ENCODE assay signal across 8 mouse cellular contexts in the genomic region with DNA sequence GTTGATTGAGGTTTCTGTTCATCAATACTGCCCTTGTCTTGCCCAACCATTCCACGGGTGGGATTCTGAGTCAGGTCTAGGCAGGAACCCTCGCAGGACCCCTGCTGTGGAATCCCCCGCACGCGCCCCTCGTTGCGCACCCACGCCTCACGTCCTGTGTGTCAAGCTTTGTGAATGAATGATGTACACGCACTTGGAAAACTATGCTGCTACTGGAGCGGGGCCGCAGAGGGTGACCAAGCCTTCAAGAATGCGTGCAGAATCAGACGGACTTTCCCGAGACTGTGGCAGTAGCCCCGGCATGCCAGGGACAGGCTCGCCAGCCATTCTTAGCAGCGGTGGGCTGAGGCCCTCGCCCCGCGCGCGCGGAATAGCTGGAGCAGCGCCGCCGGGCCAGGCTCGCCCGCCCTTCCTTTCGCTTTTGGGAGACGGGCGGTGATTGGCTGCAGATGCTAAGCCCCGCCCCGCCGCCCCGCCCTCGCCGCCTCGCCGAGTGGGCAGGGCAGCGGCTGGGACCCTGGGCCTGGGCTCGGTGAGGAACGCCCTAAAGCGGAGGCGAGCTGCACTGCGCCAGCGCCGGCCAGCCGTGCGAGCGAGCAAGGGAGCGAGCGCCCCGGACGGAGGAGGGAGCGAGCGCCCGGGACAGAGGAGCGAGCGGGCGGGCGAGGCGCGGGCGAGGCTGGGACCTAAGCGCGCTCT. TPM values are rescaled to one million over a fixed set of nuclear protein-coding genes. Genes with fewer than 3 reads are reported as not detected.
A peak's percentile ranks its signal among the peaks of the same experiment; 100 is the strongest.
DNase-seq lines count a peak whose midpoint lies in the region; ATAC-seq and TF ChIP-seq lines count a peak whose summit lies in the region.

No protein-coding gene starts in this region.

- peaks cover 5% of the 10 kb centered on the region; the same call in 1 of the 2 replicates for H3K4me1 ChIP-seq in bone marrow macrophage, adult 2 months (ENCODE audit: control insufficient read depth, insufficient read depth, low read length)
- peaks cover 18% of the 10 kb centered on the region for H3K4me1 ChIP-seq in embryonic fibroblast, embryonic 13.5 days (ENCODE audit: control insufficient read depth, insufficient read depth, low read length)
- H3K4me1 ChIP-seq in heart, embryonic 10.5 days, result peaks cover 30% of the 10 kb centered on the region
- H3K4me1 ChIP-seq in kidney, embryonic 15.5 days, result peaks cover 45% of the 10 kb centered on the region
- peaks cover 16% of the 10 kb centered on the region for H3K4me1 ChIP-seq in limb, embryonic 15.5 days
- no peaks in the 10 kb centered on the region for H3K4me1 ChIP-seq in midbrain, postnatal 0 days (ENCODE audit: insufficient read depth, low read length)

- peaks cover 32% of the 10 kb centered on the region; the same call in 1 of the 2 replicates for H3K27me3 ChIP-seq in heart, embryonic 10.5 days (ENCODE audit: insufficient read depth, poor library complexity, severe bottlenecking)
- no peaks in the 10 kb centered on the region for H3K27me3 ChIP-seq in kidney, embryonic 15.5 days
- no peaks in the 10 kb centered on the region for H3K27me3 ChIP-seq in limb, embryonic 15.5 days
- peaks cover 45% of the 10 kb centered on the region for H3K27me3 ChIP-seq in midbrain, postnatal 0 days (ENCODE audit: insufficient read depth, low read length)

- H3K9ac ChIP-seq in kidney, embryonic 15.5 days, result peak overlapping the region; percentile 72
- peak overlapping the region; percentile 79 for H3K9ac ChIP-seq in limb, embryonic 15.5 days
- H3K9ac ChIP-seq in midbrain, postnatal 0 days (replicated peaks; ENCODE audit: low read length, poor library complexity, severe bottlenecking), result peak overlapping the region; percentile 51

- peak overlapping the region; percentile 82 for H3K4me3 ChIP-seq in bone marrow macrophage, adult 2 months (ENCODE audit: insufficient read depth, low read length)
- H3K4me3 ChIP-seq in embryonic fibroblast, embryonic 13.5 days (ENCODE audit: insufficient read depth, low read length), result peak overlapping the region; percentile 100
- peak overlapping the region; percentile 74 for H3K4me3 ChIP-seq in heart, embryonic 10.5 days
- H3K4me3 ChIP-seq in kidney, embryonic 15.5 days (replicated peaks), result peak overlapping the region; percentile 66
- peak overlapping the region; percentile 74 for H3K4me3 ChIP-seq in limb, embryonic 15.5 days
- H3K4me3 ChIP-seq in midbrain, postnatal 0 days (ENCODE audit: low read depth, low read length), result peak overlapping the region; percentile 65

- H3K9me3 ChIP-seq in heart, embryonic 10.5 days, result no peaks in the 10 kb centered on the region
- no peaks in the 10 kb centered on the region for H3K9me3 ChIP-seq in kidney, embryonic 15.5 days (replicated peaks)
- no peaks in the 10 kb centered on the region for H3K9me3 ChIP-seq in limb, embryonic 15.5 days
- no peaks in the 10 kb centered on the region for H3K9me3 ChIP-seq in midbrain, postnatal 0 days (ENCODE audit: low read length)

- peak; percentile 99 for ATAC-seq in kidney, embryonic 15.5 days (replicated peaks; ENCODE audit: low FRiP score)
- ATAC-seq in limb, embryonic 15.5 days (ENCODE audit: insufficient number of reproducible peaks, low FRiP score, low TSS enrichment, low read depth), result peak; percentile 96
- ATAC-seq in midbrain, postnatal 0 days (ENCODE audit: low FRiP score), result peak; percentile 93

- TF ChIP-seq CTCF in bone marrow macrophage, adult 2 months (IDR thresholded peaks at IDR 0.05; ENCODE audit: low read depth, low read length), result no peak
- TF ChIP-seq CTCF in embryonic fibroblast, embryonic 13.5 days (IDR thresholded peaks at IDR 0.05; ENCODE audit: borderline replicate concordance, insufficient read depth, low read length), result no peak
- TF ChIP-seq CTCF in midbrain, postnatal 0 days (IDR thresholded peaks at IDR 0.05), result no peak

- TF ChIP-seq POLR2A in bone marrow macrophage, adult 2 months (IDR thresholded peaks at IDR 0.05; ENCODE audit: borderline replicate concordance, low read depth, low read length), result no peak
- TF ChIP-seq POLR2A in embryonic fibroblast, embryonic 13.5 days (IDR thresholded peaks at IDR 0.05; ENCODE audit: low read depth, low read length), result peak; percentile 91

- H3K4me2 ChIP-seq in kidney, embryonic 15.5 days, result peak overlapping the region; percentile 94
- peak overlapping the region; percentile 81 for H3K4me2 ChIP-seq in limb, embryonic 15.5 days
- peak overlapping the region; percentile 92 for H3K4me2 ChIP-seq in midbrain, postnatal 0 days (ENCODE audit: low read depth, low read length, poor library complexity, severe bottlenecking)

- no peak overlapping the region for H3K27ac ChIP-seq in bone marrow macrophage, adult 2 months (ENCODE audit: insufficient read depth, low read depth, low read length)
- peak overlapping the region; percentile 97 for H3K27ac ChIP-seq in embryonic fibroblast, embryonic 13.5 days (ENCODE audit: insufficient read depth, low read length)
- peak overlapping the region; percentile 90 for H3K27ac ChIP-seq in heart, embryonic 10.5 days
- peak overlapping the region; percentile 89 for H3K27ac ChIP-seq in kidney, embryonic 15.5 days
- H3K27ac ChIP-seq in limb, embryonic 15.5 days, result peak overlapping the region; percentile 92
- no peak overlapping the region for H3K27ac ChIP-seq in midbrain, postnatal 0 days (ENCODE audit: low read depth, low read length)

- no peaks in the 10 kb centered on the region for H3K36me3 ChIP-seq in heart, embryonic 10.5 days
- H3K36me3 ChIP-seq in kidney, embryonic 15.5 days, result no peaks in the 10 kb centered on the region
- no peaks in the 10 kb centered on the region for H3K36me3 ChIP-seq in limb, embryonic 15.5 days
- no peaks in the 10 kb centered on the region for H3K36me3 ChIP-seq in midbrain, postnatal 0 days (ENCODE audit: insufficient read depth, low read length)

- DNase-seq in B cell, adult 2 months, result peak; percentile 99 to 100
- peak; percentile 97 for DNase-seq in heart, embryonic 10.5 days (ENCODE audit: low spot score)
- DNase-seq in midbrain, postnatal 0 days (ENCODE audit: low spot score), result peak; percentile 80
- DNase-seq in spleen, postnatal 10 days (ENCODE audit: low spot score in 2 of 2), result peak; percentile 92 to 96

- WGBS in heart, embryonic 10.5 days, result under 1% methylated on average over 67 of the region's 67 CpGs
- under 1% methylated on average over 66 of the region's 67 CpGs for WGBS in kidney, embryonic 15.5 days
- under 1% methylated on average over 67 of the region's 67 CpGs for WGBS in limb, embryonic 15.5 days
- WGBS in midbrain, postnatal 0 days, result 4% methylated on average over 42 of the region's 67 CpGs

RNA-seq across cellular contexts. Expression of a gene that starts 59.6 kb away (rescaled TPM):
- 7.4 and 7.9 TPM in 2 replicates for polyA plus RNA-seq in bone marrow macrophage, adult 2 months (2012; ENCODE audit: insufficient read depth, insufficient read length, missing spikeins)
- polyA plus RNA-seq in embryonic fibroblast, embryonic 13.5 days (2011; ENCODE audit: insufficient read length, low read depth, missing spikeins), result 30.2 and 40.1 TPM in 2 replicates
- 47.2 and 50.2 TPM in 2 replicates for polyA plus RNA-seq in heart, embryonic 10.5 days (2016; fragmentation: Nextera tagmentation; extraction: Ambion mirVana)
- polyA plus RNA-seq in kidney, embryonic 15.5 days (2015; fragmentation: Nextera tagmentation; extraction: Ambion mirVana), result 66.0 and 68.4 TPM in 2 replicates
- 39.3 and 42.9 TPM in 2 replicates for polyA plus RNA-seq in limb, embryonic 15.5 days (2015; fragmentation: Nextera tagmentation; extraction: Ambion mirVana)
- total RNA-seq in midbrain, postnatal 0 days (2014; rRNA removed), result 10.8 and 16.0 TPM in 2 replicates
- 8.4 and 8.9 TPM in 2 replicates for polyA plus RNA-seq in midbrain, postnatal 0 days (2015; fragmentation: Nextera tagmentation; extraction: Ambion mirVana)

Comparison
In these comparisons a context has a peak if more than half of its experiments do, and no peak if none do; other contexts are left out.
1. H3K27ac ChIP-seq: peak in embryonic fibroblast, embryonic 13.5 days (single experiment), heart, embryonic 10.5 days (single experiment), kidney, embryonic 15.5 days (single experiment) and limb, embryonic 15.5 days (single experiment); none in bone marrow macrophage, adult 2 months (single experiment) and midbrain, postnatal 0 days (single experiment).
2. Peak in every context shown above with its lines, with median percentiles within 50 percentile points of each other: DNase-seq, H3K4me3 ChIP-seq, ATAC-seq, H3K4me2 ChIP-seq and H3K9ac ChIP-seq.